Mouse (Mus musculus) monocyte, adult 5-6 weeks (primary cell): Measurements from ENCODE around the gene Abl2. TPM values are rescaled to one million over a fixed set of nuclear protein-coding genes. Genes with fewer than 3 reads are reported as not detected.

Source experiments
- ATAC-seq: fragments of 153-309, 156-312 bp; replicated peaks from 2 replicates; pipeline ENCODE4 v1.8.0; 2017; ENCODE audit warnings: mild to moderate bottlenecking; ENCODE audit not compliant: low TSS enrichment, insufficient number of reproducible peaks, severe bottlenecking, poor library complexity, low FRiP score
- total RNA-seq: library from RNA; stranded (forward); fragments of 200-1000, 200-491, 200-594 nt; gene quantifications from 3 replicates; pipeline ENCODE4 v1.2.3, GENCODE M21; 2017

The Abl2 gene
- total RNA-seq, 1 experiment from 2014 or later = 17.1 TPM

GRCm38 (mm10) chr1:156572952-156573351 is 14.4 kb downstream of the Abl2 start:
- no peak for ATAC-seq

GRCm38 (mm10) chr1:156581149-156581548 is 22.6 kb downstream of the Abl2 start:
- ATAC-seq = no peak

GRCm38 (mm10) chr1:156584175-156584574 is 25.6 kb downstream of the Abl2 start:
- ATAC-seq = no peak

GRCm38 (mm10) chr1:156585512-156585911 is 26.9 kb downstream of the Abl2 start:
- no peak for ATAC-seq

- no peak for ATAC-seq
These were observed 31.3 kb downstream of the Abl2 start for GRCm38 (mm10) chr1:156589811-156590305.

GRCm38 (mm10) chr1:156590357-156590756 is 31.8 kb downstream of the Abl2 start:
- no peak for ATAC-seq

GRCm38 (mm10) chr1:156593267-156593666 is 34.7 kb downstream of the Abl2 start:
- ATAC-seq = no peak

- ATAC-seq = no peak
These were observed 38.5 kb downstream of the Abl2 start for GRCm38 (mm10) chr1:156597089-156597488.

GRCm38 (mm10) chr1:156602545-156602944 is 44.0 kb downstream of the Abl2 start:
- no peak for ATAC-seq

- peak; percentile 50 for ATAC-seq
These were observed 46.7 kb downstream of the Abl2 start for GRCm38 (mm10) chr1:156605094-156605866.

- ATAC-seq = no peak
These were observed 47.4 kb downstream of the Abl2 start for GRCm38 (mm10) chr1:156605940-156606339.

GRCm38 (mm10) chr1:156608496-156608895 is 49.9 kb downstream of the Abl2 start:
- no peak for ATAC-seq

- ATAC-seq = no peak
These were observed 51.7 kb downstream of the Abl2 start for GRCm38 (mm10) chr1:156610257-156610656.

GRCm38 (mm10) chr1:156613855-156614530 is 55.4 kb downstream of the Abl2 start:
- no peak for ATAC-seq

- ATAC-seq = no peak
These were observed 56.1 kb downstream of the Abl2 start for GRCm38 (mm10) chr1:156614710-156615109.

- peak; percentile 95 for ATAC-seq
These were observed 57.0 kb downstream of the Abl2 start for GRCm38 (mm10) chr1:156615381-156616133.

- 0 out of 2 replicates have a peak, but pooled peaks have one; percentile 23 for ATAC-seq
These were observed 58.5 kb downstream of the Abl2 start for GRCm38 (mm10) chr1:156616989-156617598.

GRCm38 (mm10) chr1:156617811-156618210 is 59.2 kb downstream of the Abl2 start:
- ATAC-seq = no peak
